Mouse (Mus musculus): ENCODE results near the gene Foxj2. TPM values are rescaled to one million over a fixed set of nuclear protein-coding genes. Genes with fewer than 3 reads are reported as not detected.

Foxj2 gene
- 5.0 and 6.7 TPM in 2 replicates for polyA plus RNA-seq (2015; fragmentation: Nextera tagmentation; extraction: Ambion mirVana)

DNA sequence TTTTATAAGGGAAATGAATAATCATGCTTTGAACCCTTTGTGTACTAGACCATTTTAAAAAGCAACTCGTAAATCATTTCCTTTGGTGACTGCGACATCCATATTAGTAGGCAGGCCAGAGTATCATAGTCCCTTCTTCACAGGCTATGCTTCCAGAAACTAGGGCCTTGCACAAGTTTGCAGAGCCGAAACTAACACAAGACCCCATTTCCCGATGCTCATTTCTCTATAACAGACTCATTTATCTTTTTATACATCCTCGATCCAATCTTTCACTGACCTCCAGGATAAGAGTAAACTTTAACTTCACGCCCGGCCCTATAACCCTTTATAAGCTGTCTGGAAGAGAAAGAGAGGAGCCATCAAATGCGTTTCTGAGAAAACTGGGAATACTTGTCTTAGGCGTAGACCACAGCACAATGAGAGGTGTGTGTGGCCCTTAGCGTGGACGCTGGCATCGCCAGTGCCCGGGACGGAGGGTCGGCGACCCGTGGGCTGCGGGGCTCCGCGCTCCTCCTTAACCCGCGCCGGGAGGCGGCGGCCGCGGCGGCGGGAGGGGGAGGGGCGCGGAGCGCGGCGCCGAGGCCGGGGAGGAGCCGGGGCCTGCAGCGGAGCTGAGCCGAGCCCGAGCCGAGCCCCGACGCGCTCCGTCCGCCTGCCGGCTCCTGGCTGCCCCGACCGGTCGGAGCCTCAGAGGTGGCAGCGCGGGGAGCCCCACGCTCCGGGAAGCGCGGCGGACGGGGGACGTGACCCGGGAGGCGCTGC lies at the start of gene Foxj2:
Gene Foxj2 (plus strand): TSS at position 609 of the 765 bp plus-strand sequence.
- Histone ChIP-seq H3K4me1 (replicated peaks) (peaks cover 36% of the 10 kb centered on the region), H3K9ac (peak within 1 kb of the TSS; percentile 94), H3K27me3 (no peaks in the 10 kb centered on the region), H3K36me3 (no peaks in the 10 kb centered on the region; the same call in 1 of the 2 replicates), H3K27ac (peak within 1 kb of the TSS; percentile 85), H3K4me3 (peak within 1 kb of the TSS; percentile 95), H3K4me2 (peak within 1 kb of the TSS; percentile 87), H3K9me3 (replicated peaks) (no peaks in the 10 kb centered on the region)
- 2% methylated on average over 52 of the region's 61 CpGs for WGBS
- peak; percentile 88 for ATAC-seq (replicated peaks; ENCODE audit: insufficient number of reproducible peaks, insufficient read depth, low FRiP score, low read depth)

DNA sequence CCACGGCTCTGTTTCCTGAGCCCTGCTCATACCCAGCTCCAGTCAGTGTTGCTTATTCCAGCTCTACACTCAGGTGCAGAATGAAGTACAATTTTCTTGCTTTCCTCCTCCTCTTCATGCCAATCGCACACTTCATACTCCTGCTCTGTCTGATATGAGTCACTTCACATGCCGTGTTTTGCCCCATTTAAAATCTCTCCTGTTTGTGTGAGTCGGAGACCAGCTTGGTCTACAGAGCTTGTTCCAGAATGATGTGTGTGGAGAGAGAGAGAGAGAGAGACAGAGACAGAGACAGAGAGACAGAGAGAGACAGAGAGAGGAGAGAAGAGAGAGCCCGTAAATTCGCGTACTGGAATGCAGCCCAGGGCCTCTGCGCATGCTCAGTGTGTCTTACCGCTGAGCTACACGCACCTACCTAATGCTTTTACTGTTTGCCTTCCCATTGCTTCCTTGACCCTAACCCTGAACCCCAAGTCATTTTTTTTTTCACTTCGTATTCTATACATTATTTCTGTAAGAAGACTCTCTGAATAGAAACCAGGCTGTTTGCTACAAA lies 48.9 kb upstream of the Foxj2 start:
- no peak overlapping the region for H3K27ac ChIP-seq
- ATAC-seq (replicated peaks; ENCODE audit: insufficient number of reproducible peaks, insufficient read depth, low FRiP score, low read depth): no peak
- no peak overlapping the region for H3K9ac ChIP-seq
- no peak overlapping the region for H3K4me3 ChIP-seq
- no peaks in the 10 kb centered on the region for H3K9me3 ChIP-seq (replicated peaks)
- H3K27me3 ChIP-seq: no peaks in the 10 kb centered on the region
- H3K4me1 ChIP-seq (replicated peaks): no peaks in the 10 kb centered on the region
- H3K4me2 ChIP-seq: no peak overlapping the region
- WGBS: 84% methylated on average over 11 of the region's 11 CpGs
- no peaks in the 10 kb centered on the region for H3K36me3 ChIP-seq

DNA sequence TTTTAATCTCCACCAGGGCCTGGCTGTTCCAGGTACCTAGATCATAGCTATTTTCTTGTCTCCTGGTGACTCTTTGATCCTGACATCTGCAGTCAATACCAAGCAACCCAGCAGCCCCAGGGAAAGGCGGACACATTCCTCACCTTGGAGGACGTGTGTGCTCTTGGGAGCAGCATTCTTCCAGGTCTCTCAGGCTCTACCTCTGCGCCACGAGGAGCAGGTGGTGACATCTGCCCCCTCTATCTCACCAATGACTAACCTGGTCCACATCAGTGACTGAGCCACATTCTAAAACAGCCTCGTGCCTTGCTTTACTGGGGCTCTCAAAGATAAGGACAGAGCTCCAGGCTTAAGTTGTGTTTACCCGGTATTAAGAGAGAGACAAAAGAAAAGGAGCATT lies 47.0 kb upstream of the Foxj2 start:
- H3K4me3 ChIP-seq: no peak overlapping the region
- H3K27me3 ChIP-seq: no peaks in the 10 kb centered on the region
- WGBS: 18% methylated on average over 6 of the region's 6 CpGs
- no peaks in the 10 kb centered on the region for H3K9me3 ChIP-seq (replicated peaks)
- no peaks in the 10 kb centered on the region for H3K4me1 ChIP-seq (replicated peaks)
- ATAC-seq (replicated peaks; ENCODE audit: insufficient number of reproducible peaks, insufficient read depth, low FRiP score, low read depth): no peak
- no peaks in the 10 kb centered on the region for H3K36me3 ChIP-seq
- H3K27ac ChIP-seq: no peak overlapping the region
- no peak overlapping the region for H3K4me2 ChIP-seq
- H3K9ac ChIP-seq: no peak overlapping the region

DNA sequence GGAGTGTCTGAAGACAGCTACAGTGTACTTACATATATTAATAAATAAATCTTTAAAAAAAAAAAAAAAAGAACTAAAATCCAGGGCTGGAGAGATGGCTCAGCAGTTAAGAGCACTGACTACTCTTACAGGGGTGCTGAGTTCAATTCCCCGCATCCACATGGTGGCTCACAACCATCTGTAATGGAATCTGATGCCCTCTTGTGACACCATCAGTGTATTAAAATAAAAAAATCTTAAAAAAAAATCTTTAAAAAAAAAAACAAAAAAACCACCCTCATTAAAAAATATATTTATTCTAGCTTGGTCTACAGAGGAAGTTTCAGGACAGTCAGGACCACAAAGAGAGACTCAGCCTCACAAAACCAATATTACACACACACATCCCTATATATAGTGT lies 45.4 kb upstream of the Foxj2 start:
- no peaks in the 10 kb centered on the region for H3K27me3 ChIP-seq
- H3K9me3 ChIP-seq (replicated peaks): no peaks in the 10 kb centered on the region
- H3K9ac ChIP-seq: no peak overlapping the region
- WGBS: 82% methylated on average over 1 of the region's 1 CpGs
- ATAC-seq (replicated peaks; ENCODE audit: insufficient number of reproducible peaks, insufficient read depth, low FRiP score, low read depth): no peak
- no peaks in the 10 kb centered on the region for H3K36me3 ChIP-seq
- no peak overlapping the region for H3K4me2 ChIP-seq
- H3K4me1 ChIP-seq (replicated peaks): no peaks in the 10 kb centered on the region
- H3K4me3 ChIP-seq: no peak overlapping the region
- no peak overlapping the region for H3K27ac ChIP-seq

DNA sequence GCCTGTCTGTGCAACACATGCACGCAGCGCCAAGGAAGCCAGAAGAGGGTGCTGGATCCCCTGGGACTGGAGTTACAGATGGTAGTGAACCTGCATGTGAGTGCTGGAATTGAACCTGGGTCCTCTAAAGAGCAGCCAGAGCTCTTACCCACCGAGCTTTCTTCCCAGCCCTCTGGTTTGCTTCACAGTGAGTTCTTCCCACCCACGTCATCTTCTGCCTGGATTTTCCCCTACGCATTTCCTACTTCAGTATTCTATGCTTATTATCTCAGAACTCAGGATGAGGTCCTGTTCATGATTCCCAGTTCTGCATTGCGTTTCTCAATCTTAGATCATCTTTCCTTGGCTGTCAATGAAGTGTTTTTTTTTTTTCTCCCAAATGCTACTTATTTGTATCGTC lies 43.7 kb upstream of the Foxj2 start:
- Histone ChIP-seq H3K9ac (no peak overlapping the region), H3K27me3 (no peaks in the 10 kb centered on the region), H3K27ac (no peak overlapping the region), H3K9me3 (replicated peaks) (no peaks in the 10 kb centered on the region), H3K4me1 (replicated peaks) (no peaks in the 10 kb centered on the region), H3K36me3 (no peaks in the 10 kb centered on the region), H3K4me2 (no peak overlapping the region), H3K4me3 (no peak overlapping the region)
- ATAC-seq (replicated peaks; ENCODE audit: insufficient number of reproducible peaks, insufficient read depth, low FRiP score, low read depth): no peak
- 78% methylated on average over 7 of the region's 7 CpGs for WGBS

DNA sequence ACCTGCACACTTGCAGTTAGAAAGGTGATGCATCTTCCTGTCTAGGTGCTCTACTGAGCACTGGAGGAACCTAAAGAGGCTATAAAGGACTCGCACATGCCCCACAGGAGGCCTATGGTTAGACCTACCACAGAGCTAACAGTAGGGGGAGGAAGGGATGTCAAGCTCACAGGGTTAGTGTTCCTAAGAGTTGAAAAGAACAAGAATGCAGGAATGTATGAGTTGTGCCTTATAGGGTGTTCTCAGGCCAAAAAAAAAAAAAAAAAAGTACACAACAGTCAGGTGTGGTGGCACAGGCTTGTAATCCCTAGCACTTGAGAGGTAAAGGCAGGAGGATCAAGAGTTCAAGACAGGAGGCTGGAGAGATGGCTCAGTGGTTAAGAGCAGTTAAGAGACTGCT lies 39.8 kb upstream of the Foxj2 start:
- 50% methylated on average over 1 of the region's 1 CpGs for WGBS
- Histone ChIP-seq H3K4me3 (no peak overlapping the region), H3K9me3 (replicated peaks) (no peaks in the 10 kb centered on the region), H3K9ac (no peak overlapping the region), H3K27ac (no peak overlapping the region), H3K4me2 (no peak overlapping the region), H3K36me3 (no peaks in the 10 kb centered on the region), H3K4me1 (replicated peaks) (peaks cover 5% of the 10 kb centered on the region; the same call in 1 of the 2 replicates), H3K27me3 (no peaks in the 10 kb centered on the region)
- no peak for ATAC-seq (replicated peaks; ENCODE audit: insufficient number of reproducible peaks, insufficient read depth, low FRiP score, low read depth)

DNA sequence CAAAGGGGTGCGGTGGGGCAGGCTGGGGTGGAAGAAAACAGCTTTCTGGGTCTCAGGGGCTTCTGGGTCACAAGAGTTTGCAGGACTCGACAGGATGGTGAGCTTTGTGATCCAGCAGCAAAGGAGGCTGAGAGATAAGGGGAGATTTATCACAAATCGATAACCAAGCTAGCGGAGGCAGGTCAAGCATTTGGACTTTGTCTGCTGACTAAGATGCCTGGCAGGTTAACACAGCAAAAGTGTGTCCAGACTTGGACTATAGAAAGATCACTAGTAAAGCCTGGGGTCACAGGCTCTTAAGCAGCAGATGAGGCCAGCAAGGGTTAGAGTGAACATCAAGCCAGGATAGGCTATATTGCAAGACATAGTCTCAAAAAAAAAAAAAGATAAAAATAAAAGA lies 38.5 kb upstream of the Foxj2 start:
- Histone ChIP-seq H3K9ac (no peak overlapping the region), H3K4me1 (replicated peaks) (peaks cover 5% of the 10 kb centered on the region; the same call in 1 of the 2 replicates), H3K4me2 (no peak overlapping the region), H3K4me3 (no peak overlapping the region), H3K36me3 (no peaks in the 10 kb centered on the region), H3K27me3 (no peaks in the 10 kb centered on the region), H3K9me3 (replicated peaks) (no peaks in the 10 kb centered on the region), H3K27ac (no peak overlapping the region)
- no peak for ATAC-seq (replicated peaks; ENCODE audit: insufficient number of reproducible peaks, insufficient read depth, low FRiP score, low read depth)
- 31% methylated on average over 4 of the region's 4 CpGs for WGBS

DNA sequence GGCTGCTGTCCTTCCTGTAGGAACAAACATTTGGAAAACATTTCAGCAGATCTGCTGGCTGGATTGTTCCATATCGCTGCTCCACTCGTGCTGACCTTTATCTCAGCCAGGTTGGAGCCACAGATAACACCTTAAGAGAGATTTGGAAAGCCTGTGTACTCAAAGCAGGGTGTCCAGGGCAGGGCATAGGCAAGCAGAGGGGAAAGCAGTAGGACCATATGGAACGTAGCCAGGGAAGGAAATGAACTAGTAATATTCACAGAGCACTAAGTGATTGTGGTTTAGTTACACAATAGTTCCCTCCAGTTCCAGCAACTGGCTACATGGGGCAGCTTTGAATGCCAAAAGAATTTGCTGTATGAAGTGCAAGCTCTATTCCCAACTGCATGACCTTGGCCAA lies 37.5 kb upstream of the Foxj2 start:
- no peak overlapping the region for H3K9ac ChIP-seq
- H3K27me3 ChIP-seq: no peaks in the 10 kb centered on the region
- no peak overlapping the region for H3K27ac ChIP-seq
- no peaks in the 10 kb centered on the region for H3K9me3 ChIP-seq (replicated peaks)
- 22% methylated on average over 3 of the region's 3 CpGs for WGBS
- ATAC-seq (replicated peaks; ENCODE audit: insufficient number of reproducible peaks, insufficient read depth, low FRiP score, low read depth): no peak
- no peak overlapping the region for H3K4me2 ChIP-seq
- peaks cover 5% of the 10 kb centered on the region; the same call in 1 of the 2 replicates for H3K4me1 ChIP-seq (replicated peaks)
- no peak overlapping the region for H3K4me3 ChIP-seq
- H3K36me3 ChIP-seq: no peaks in the 10 kb centered on the region

DNA sequence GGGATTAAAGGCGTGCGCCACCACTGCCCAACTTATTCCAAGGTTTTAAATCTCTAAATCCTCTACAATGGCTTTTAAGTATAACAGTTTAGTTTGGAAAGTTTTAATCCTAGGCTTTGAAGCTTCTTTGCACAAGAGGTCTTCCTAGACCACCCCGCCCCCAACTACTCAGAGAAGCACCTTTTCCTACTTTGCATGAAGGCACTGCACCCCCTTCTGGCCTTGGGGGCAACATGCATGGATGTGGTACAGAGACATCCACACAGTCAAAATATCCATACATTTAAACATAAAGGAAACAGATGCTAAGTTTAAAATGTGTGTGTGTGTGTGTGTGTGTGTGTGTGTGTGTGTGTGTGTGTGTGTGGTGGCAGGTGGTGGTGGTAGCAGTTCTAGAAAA lies 34.8 kb upstream of the Foxj2 start:
- Histone ChIP-seq H3K36me3 (no peaks in the 10 kb centered on the region), H3K4me1 (replicated peaks) (peaks cover 5% of the 10 kb centered on the region; the same call in 1 of the 2 replicates), H3K9ac (no peak overlapping the region), H3K4me3 (no peak overlapping the region), H3K9me3 (replicated peaks) (no peaks in the 10 kb centered on the region), H3K4me2 (no peak overlapping the region), H3K27ac (no peak overlapping the region), H3K27me3 (no peaks in the 10 kb centered on the region)
- 92% methylated on average over 3 of the region's 3 CpGs for WGBS
- ATAC-seq (replicated peaks; ENCODE audit: insufficient number of reproducible peaks, insufficient read depth, low FRiP score, low read depth): no peak

DNA sequence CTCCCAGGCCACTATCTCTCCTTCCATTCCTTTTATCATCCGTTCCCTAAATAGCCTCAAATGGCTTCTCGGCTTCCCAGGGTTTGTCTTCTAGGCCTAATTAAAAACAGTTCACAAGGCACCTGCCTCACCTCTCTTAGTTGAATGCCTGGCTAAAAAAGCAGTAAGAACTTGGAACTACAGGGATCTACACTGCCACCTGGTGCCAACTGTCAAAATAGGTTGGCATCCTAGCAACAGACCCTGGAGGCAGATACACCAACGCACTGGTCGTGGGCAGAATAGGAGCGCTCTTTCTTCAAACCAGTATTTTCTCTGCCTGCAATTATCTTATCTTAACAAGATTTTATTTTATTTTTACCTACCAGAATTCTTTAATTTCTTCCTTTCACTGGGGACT lies 33.4 kb upstream of the Foxj2 start:
- WGBS: 30% methylated on average over 5 of the region's 5 CpGs

DNA sequence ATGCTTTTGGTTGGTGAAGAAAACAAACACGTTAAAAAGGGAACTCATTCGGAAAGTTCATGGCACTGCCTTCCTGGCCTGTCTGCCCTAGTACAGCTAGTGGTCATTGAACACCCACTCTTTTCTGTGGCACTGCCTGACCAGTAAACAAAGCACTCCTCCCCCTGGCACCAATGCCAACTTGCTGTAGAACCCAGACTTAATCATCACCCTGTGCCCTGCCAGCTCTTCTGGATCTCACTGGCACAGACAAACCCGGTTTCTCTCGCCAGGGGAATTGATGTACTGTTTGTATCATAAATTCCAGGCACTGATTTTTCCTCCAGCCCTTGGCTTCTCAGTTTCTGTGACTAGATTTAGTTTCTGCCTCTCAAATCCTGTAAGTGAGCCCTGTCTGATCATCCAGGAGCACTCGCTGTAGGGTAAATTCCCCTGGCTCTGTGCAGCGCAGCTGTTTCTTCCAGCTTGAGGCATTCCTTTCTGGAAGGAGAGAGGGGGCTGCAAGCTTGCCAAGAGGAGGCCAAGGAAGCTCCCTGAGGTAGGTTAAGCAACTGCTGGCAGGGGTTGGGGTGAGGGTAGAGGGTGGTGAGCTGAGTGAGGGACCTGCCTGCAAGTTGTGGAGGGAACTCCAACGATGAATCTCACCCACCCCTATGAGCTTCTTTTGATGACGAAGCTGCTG lies 24.3 kb upstream of the Foxj2 start:
- Histone ChIP-seq H3K4me2 (no peak overlapping the region), H3K27me3 (no peaks in the 10 kb centered on the region), H3K4me3 (no peak overlapping the region), H3K9ac (no peak overlapping the region), H3K27ac (no peak overlapping the region), H3K4me1 (replicated peaks) (no peaks in the 10 kb centered on the region), H3K36me3 (no peaks in the 10 kb centered on the region), H3K9me3 (replicated peaks) (no peaks in the 10 kb centered on the region)
- WGBS: 66% methylated on average over 8 of the region's 8 CpGs
- ATAC-seq (replicated peaks; ENCODE audit: insufficient number of reproducible peaks, insufficient read depth, low FRiP score, low read depth): no peak

More for the DNA sequence above, 33.4 kb upstream of the Foxj2 start:
- no peaks in the 10 kb centered on the region for H3K9me3 ChIP-seq (replicated peaks)
- H3K9ac ChIP-seq: no peak overlapping the region
- peaks cover 5% of the 10 kb centered on the region; the same call in 1 of the 2 replicates for H3K4me1 ChIP-seq (replicated peaks)
- no peaks in the 10 kb centered on the region for H3K27me3 ChIP-seq
- no peaks in the 10 kb centered on the region for H3K36me3 ChIP-seq
- no peak overlapping the region for H3K4me3 ChIP-seq
- no peak for ATAC-seq (replicated peaks; ENCODE audit: insufficient number of reproducible peaks, insufficient read depth, low FRiP score, low read depth)
- no peak overlapping the region for H3K4me2 ChIP-seq
- H3K27ac ChIP-seq: no peak overlapping the region
